Mouse (Mus musculus): ENCODE results near the gene Ccdc24.

Gene Ccdc24

DNA sequence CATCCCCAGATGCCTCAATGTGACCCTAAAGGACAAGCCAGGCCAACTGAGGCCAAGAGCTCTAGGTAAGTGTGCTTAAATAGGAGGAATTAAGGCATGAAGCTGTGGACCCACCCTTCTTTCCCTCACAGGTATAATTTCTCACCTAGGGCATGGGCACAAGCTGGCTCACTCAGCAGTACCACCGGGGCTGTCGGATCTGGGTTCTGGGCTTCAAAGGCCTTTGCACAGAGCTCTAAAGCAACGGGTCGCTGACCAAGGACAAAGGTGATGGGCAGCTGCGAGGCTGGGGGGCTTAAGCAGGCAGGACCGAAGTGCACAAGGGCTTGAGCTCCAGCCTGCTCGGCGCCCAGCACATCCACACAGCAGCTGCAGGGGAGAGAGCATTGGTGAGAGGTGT lies 18.4 kb upstream of the Ccdc24 start:
- DNase-seq = no peak

DNA sequence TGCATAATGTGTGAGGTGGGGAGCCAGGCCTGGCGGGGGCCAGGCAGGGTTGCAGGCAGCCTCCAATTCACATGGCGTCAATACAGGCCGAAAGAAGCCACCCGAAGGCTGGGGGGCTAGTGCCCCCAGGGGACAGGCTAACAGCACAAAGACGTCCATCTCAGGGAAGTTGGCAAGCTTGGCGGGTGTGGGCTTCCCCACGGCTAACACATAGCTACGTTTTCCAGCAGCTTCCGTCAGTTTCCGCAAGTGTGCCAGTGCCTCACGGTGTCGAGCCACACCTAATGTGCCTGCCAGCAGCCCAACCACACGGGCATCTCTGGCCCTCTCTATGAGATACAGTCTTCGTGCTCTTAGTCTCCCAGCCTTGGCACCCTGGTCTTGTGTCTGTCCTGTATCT lies 17.7 kb upstream of the Ccdc24 start:
- no peak for DNase-seq

DNA sequence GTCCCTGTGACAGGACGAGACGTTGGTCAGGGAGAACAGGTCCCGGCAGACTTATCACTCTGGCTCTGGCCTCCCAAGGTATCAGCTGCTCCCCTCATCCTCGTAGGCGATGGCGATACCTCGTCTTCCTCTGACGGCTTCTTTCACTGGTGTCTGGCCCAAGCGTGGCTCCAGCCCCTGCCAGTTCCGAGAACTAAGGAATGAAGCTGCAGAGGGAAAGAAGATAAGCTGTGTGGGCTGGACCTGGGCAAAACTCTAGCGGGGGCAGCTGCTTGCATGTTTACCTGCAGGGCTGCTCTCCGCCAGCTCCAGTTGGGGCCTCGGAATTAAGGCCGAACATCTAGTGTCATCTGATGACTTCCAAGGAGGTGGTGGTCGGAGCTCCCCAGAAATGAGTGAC lies 17.1 kb upstream of the Ccdc24 start:
- DNase-seq = no peak

DNA sequence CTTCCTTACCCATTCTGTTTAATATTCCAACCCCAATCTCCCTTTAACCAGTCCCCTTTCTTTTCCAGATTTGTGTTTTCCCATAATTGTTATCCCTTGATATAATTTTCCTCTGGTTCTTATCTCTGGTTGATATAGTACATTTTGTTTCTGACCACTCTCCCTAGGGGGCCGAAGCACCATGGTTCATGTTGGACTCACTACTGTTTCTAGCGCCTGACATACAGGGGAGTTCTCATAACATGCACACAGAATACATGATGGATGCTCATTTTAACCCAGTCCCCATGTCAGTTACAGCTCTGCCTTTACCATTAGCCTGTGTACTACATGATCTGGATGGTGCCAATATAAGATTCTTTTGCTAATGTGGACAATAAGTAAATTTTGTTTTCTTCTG lies 15.6 kb upstream of the Ccdc24 start:
- no peak for DNase-seq

DNA sequence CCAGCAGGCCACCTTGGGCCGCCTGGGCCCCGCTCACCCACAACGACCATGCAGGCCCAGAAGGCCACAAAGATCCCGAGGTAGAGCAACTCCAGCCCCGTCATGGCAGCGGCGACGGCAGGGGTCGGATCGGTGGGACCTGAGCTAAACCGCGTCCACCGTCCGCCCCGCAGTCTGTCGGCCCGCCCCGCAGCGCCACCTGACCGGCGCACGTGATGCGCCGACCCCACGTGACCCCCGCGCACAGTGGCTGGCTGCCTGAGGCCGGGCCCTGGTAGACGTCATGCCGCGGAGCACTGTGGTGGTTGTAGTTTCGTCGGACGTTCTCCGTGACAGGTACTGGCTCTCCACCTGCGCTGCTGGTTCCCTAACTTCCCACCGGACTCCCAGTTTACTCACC lies 14.8 kb upstream of the Ccdc24 start, which contains the start of gene Atp6v0b:
TSS of gene Atp6v0b (minus strand) at position 201 of the 400 bp plus-strand sequence.
- DNase-seq = peak; percentile 94 to 95

DNA sequence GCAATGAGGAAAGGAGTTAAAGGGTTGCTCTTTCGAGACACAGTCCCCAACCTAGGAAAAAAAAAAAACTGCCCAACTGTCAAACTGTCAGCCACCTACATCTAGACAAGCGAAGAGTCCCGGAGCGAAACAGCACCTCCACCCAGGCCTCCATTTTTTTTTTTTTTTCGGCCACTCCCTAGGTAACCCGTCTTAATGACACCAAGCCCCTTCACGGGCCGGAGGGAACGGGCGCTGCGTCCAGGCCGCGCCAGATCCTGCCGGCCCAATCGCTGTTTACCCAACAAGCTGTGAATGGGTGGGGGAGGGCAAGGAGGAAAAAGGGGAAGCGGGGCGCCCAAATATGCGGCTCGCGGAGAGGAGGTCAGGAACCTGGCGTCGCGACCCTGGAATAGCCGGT lies 14.3 kb upstream of the Ccdc24 start:
- DNase-seq = peak in 1 of 2 experiments; percentile 55

DNA sequence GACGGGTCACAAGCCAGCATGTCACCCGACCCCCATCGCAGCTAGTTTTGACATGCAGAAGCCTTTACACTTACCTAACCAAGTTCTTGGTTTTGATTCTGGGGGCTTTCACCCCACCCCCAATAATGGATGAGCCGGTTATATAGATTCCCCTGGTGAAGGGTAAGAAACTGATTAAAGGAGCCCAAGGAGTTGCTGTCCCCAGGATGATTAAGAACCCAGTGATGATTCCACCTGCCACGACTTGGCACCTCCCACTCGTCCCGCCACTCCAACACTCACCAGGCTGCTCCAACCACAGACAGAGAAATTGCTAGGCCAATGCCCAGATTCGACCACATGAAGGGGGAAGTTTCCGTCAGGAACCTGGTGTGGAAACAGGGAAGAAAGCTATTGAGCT lies 13.6 kb upstream of the Ccdc24 start:
- DNase-seq = no peak

DNA sequence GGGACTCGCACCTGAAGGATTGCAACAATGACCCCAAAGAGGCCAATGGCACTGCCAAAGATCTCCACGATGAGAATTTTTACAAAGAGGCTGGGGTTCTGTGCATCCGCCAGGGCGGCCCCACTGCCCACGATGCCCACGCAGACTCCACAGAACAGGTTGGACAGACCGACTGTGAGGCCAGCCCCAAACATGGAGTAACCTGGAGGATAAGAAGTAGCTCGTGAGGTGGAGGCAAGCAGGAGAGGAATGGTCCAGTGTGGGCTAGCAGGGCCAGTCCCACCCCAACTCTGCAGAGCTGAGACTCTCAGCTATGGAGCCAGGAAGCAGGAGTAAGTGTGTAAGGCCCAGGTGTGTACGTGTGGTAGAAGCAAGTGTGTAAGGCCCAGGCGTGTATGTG lies 12.7 kb upstream of the Ccdc24 start:
- no peak for DNase-seq

DNA sequence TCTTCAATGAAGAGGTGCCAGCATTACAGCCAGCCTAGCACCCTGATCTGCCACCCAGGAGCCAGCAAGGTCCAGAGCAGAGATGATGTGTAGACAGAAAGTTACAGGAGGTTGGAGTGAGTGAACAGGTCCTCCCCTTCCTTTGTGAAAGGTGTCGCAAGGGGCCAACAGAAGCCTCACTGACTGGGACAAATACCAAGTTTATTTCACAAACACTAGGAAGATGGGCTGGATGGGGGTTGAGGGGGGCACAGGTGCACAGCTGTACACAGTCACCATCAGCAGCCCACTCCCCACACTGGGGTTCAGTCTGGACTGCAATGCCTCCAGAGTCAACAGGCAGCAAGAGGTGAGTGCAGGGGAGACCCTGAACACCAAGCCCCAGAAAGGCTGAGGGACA lies 11.8 kb upstream of the Ccdc24 start:
- DNase-seq = no peak

DNA sequence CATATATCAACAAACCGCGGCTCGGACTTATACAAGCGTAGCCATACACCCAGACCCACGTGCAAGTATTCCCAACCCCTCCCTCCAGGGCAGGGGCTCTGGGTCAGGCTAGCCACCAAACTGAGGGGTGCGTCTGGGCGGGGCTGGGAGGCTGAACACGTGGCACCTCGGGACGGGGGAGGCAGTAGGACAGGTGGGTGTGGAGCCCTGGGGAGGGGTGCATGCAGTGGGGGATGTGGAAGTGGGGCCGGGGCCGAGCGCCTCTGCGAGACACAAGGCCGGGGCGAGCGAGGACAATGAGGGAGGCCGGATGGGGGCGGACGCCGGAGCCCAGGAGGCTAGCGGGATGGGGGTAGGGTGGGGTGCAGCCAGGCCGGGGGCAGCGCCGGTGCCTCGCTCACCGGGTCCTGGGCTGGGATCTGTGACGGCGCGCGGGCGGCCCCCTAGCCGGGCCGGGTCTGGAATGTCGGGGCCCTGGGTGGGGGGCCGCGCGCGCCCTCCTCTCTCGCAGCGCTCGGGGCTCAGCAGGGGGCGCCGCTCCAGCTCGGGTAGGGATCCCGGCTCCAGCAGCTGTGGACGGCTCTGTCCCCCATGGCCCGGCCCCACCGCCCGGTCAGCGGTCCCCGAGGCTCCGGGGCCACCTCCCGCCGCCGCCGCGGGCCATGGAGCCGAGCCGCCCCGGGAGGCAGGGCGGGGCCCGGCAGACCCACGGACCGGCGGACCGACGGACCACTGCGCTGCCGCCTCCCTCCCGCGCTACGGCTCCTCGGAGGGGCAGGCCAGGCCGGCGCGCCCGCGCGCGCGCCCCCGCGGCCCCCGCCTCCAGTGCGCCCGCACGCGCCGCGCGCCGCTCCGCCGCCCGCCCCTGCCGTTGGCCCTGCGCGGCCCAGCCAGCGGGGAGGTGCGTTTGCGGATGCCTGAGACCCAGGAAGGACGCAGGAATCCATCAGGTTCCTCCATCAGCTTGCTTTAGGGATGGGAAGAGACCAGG lies 10.6 kb upstream of the Ccdc24 start, which contains the start of gene B4galt2:
TSS of gene B4galt2 (minus strand) at position 787 of the 991 bp plus-strand sequence.
- DNase-seq = peak; percentile 67 to 79

DNA sequence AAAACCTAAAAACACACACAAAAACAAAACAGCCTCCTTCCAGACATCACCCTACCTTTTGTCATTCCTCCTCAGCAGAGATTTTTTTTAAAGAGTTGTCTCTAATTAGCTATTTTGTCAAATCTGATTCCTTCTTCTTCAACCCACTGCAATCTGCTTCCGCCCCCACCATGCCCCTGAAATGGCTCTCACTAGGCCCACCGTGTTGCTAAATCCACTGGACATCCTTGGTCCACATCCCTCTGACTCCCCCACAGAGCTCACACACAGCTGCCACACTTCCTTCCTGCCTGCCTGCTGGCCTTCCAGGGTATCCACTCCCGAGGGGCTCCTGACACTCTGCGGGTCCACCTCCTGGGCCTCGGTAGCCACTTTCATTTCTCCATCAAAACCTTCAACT lies 6.3 kb upstream of the Ccdc24 start:
- DNase-seq = no peak

DNA sequence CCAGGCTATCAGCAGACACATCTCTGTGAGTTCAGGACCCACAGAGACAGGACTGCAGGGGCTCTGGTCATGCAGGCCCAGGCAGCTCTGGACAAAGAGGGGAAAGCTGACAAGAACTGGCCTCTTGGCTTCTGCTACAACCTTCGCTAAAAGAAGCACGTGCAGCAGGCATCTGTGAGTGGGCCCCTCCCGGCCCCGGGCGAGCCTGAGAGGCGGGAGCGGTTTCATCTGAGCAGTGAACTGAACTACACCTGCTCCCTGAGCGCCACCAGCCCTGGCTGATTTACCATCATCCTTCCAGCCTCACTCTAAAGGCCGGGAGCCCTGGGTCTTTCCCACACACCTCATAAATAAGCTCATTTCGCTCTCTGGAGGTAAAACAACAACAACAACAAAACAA lies 5.9 kb upstream of the Ccdc24 start:
- no peak for DNase-seq

DNA sequence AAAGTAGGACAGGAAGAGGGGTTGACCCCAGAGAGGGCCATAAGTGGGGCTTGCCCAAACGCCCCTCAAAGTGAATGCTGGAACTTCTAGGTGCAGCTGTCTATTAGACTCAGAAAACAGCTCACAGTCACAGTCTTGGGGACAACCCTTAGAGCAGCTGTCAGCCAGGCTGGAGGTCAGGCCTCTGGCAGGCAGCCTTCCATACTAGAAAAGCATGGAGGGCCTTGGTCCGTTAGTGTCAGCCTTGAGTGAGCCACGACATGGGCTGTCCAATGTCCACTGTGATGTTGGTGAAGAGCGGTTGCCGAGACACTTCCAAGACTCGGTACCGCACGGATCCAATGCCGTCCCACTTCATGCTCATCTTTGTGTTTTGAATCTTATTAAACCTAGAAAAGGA lies 1.3 kb upstream of the Ccdc24 start:
- no peak for DNase-seq

DNA sequence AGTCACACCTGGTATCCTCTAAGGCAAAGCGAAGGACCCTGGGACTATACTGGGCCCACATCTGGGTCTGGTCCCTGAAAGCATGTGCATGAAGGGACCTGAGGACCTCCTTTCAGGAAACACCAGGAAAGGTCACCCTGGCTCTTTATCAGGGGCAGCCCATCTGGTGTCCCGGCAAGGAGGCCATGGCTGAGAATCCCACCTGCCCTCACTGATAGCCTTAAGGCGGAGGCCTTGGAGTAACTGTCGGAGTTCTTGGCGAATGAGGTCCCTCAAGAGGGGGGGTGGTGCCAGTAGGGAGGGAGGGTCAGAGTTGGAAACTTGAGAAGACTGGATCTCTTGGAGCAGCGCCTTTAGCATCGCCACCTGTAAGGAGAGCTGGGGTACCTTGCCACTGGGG lies 570 bp downstream of the Ccdc24 start:
- DNase-seq = no peak

DNA sequence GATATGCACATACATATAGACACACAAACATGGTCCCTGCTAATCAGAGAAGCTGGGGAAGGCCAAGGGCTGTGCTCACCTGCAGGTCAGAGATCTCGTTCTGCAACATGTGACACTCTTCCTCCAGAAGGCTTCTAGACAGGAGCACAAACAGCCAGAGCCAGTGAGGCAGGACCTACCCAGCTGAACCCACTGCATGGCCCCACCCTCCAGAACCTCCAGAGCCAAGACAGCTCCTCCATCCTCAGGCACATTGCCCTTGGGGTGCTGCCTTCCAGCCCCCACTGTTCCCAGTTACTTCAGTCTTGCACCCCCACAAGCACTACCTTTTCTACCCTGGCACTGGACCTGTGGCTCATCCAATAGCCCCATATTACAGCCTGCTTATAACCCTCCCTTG lies 1.9 kb downstream of the Ccdc24 start:
- no peak for DNase-seq

DNA sequence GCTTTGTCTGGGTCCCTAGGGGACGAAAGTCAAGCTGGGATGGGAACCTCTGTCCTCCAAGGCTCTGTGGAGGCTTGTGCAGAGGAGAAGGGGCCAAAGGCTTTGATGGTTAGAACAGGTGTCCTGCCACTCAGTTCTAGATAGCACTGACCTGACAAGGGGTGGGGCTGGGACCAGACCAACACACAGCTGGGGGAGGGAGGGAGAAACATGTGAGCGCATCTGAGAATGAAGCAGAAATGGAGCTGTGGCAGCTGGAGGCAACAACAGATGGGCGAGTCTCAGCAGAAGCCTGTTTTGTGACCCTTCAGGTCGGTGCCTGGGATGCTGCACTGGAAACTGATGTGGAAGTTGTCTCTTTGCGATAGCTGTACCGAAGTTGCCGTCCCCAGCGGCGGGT lies 3.0 kb downstream of the Ccdc24 start:
- no peak for DNase-seq

DNA sequence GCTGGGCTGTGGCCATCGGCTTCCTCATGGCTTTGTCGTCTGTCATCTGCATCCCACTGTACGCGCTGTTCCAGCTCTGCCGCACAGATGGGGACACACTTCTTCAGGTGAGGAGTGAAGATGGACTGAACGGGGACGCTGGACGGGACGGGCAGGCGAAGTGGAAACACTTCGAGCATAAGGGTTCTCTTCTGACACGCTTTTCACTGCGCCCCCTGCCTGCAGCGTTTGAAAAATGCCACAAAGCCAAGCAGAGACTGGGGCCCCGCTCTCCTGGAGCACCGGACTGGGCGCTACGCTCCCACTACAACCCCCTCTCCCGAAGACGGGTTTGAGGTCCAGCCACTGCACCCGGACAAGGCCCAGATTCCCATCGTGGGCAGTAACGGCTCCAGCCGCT lies 4.5 kb downstream of the Ccdc24 start:
- peak; percentile 63 to 74 for DNase-seq

DNA sequence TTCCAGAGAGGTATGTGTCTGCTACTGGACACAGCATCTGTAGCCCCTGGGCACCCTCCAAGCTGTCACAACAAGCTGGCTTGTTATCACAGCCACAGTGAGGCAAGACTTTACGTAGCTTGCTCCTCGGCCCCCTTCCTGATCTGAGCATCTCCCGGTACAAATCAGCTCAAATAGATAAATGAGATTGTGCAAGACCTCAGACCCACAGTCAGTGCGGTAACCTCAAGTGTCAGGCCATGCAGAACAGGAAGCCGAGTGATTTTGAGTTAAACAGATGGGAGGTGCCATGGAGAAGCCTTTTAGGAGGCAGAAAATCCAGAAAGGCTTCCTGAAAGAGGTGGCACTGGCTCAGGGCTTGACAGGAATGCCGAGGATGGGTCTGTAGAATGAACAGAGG lies 5.4 kb downstream of the Ccdc24 start:
- no peak for DNase-seq

DNA sequence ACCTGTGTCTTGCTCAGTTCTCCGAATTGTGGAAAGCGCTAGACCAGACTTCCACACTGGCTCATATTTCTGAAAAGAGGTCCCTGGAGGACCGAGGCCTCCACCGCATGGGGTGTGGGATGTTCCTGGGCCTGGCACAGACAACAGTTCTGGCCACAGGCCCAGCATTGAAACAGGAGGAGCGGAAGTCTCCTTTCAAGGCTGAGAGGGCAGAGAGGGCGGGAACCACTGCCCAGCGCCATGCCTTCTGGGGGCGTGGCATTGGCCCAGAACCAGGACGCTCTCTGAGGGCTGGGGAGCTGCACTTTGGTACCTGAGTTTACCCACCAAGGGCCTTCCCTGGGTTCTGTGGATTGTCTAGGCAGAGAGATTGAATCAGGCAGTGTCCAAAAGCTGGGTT lies 6.3 kb downstream of the Ccdc24 start:
- peak; percentile 82 to 87 for DNase-seq

DNA sequence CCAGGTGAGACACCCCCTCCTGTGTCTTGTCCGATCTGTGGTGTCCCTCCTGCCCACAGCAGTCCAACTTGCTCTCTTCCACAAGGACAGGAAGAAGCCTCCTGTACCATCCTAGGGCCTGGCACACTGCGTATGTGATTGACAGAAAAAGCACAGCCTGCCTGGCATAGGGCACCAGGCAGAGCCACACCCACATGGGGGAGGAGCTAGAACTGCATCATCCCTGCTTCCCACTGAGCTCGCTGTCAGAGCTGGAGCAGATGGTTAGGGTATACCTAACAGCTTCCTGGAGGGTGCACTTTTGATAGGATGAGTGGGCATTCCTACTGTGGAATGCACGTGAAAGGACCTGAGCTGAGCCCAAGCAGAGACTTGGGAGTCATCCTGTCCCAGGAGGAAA lies 9.5 kb downstream of the Ccdc24 start:
- DNase-seq = no peak

DNA sequence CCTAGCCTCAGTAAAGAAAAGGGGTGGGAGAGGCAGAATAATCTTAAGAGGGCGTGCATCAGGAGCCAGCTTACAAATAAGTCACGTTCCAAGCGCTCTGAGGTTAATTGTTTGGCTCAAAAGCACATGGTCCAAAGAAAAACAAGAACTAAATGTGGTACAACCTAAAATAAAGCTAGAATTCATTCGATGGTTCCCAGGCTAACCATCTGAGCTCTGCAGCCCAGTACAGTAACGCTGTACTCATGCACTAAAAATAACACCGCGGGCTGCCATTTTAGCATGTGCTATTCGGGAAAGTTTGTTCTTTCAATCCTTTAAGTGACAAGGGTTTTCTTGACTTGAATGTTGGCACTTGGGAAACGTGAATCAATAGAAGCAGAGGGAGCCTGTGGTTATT lies 11.8 kb downstream of the Ccdc24 start:
- no peak for DNase-seq

DNA sequence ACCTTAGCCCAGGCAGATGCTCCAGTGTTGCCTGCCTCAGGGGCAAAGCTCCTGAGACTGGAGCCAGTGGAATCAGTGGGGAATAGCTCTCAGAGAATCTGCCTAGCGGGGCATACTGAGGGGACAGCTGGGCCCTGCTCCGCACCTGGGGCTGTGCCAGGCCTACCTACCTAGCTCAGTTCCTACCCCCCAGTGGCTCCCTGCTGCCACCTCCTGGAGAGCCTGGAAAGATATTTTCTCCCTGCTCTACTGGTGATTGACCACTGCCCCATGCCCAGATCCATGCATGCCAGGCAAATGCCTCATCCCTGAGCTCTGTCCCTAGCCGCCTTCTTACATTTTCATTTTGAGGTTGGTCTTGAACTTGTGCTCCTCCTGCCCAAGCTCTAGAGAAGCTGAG lies 13.6 kb downstream of the Ccdc24 start:
- peak; percentile 73 to 83 for DNase-seq

DNA sequence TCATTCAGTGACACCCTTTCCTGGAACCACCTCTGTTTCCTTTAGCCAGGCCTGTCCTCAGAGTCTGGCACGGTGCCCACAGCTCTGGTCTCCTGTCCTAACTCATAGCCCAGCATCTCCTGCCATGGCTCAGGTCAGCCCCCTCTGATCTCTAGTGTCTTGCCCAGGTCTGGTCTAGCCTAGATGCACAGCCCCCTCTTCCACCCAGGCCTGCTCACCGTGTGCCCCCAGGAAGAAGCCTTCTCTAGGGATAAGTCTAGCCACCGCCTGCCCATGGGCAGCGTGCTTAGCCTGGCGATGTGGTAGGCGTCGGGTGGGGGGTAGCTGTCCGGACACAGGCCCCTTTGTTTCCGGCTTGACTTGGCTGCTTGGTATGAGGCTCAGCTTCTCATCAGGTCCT lies 17.2 kb downstream of the Ccdc24 start:
- DNase-seq = peak in 1 of 2 experiments; percentile 41

DNA sequence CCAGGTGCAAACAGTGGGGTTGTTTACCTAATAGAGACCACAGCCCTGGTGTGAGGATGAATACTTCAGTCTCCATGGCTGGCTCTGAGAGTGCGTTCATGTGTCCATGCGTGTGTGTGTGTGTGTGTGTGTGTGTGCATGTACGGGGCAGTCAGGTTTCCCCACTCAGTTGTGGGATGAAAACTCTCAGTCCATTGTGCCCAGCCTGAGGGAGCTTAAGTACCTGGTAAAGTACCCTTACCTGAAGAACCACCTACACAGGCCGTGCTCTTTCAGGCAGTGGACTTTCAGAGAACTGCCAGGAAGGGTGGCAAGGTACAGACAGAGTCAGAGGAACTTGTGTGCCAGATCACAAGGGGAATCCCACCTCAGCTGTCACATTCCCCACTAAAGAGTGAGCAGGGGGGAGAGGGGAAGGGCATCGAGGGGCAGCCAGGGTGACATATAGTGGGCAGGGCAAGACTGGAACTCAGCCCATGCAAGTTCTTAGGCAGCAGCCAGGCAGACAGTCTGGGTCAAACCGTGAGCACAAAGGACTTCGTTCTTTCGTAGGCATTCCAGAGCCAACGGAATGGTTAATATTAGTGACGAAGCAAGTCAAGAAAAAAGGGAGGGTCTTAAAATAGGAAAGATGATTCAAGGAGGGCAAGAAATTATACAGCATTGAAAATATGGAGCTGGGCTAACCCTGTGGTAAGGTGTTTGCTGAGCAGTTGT lies 20.0 kb downstream of the Ccdc24 start:
- DNase-seq = no peak

Measured in lung, postnatal 4 days (tissue).